Mouse (Mus musculus): Measurements from ENCODE around the gene Fam151b. TPM values are rescaled to one million over a fixed set of nuclear protein-coding genes. Genes with fewer than 3 reads are reported as not detected.

The Fam151b gene
- total and polyA plus RNA-seq, 3 experiments, result 1.0 to 2.2 (median 2.0) TPM

GRCm38 (mm10) chr13:92469381-92469780, 14.4 kb downstream of the Fam151b start:
- Histone ChIP-seq H3K4me1 (ENCODE audit: control insufficient read depth, insufficient read depth, low read length) (no peaks in the 10 kb centered on the region), H3K27me3 (ENCODE audit: control insufficient read depth, insufficient read depth, low read length) (no peaks in the 10 kb centered on the region), H3K79me2 (replicated peaks; ENCODE audit: control insufficient read depth, insufficient read depth, low read length) (no peaks in the 10 kb centered on the region), H3K9ac (ENCODE audit: low read depth, low read length) (no peak overlapping the region), H3K36me3 (ENCODE audit: control insufficient read depth, insufficient read depth, low read length) (no peaks in the 10 kb centered on the region), H3K4me3 (no peak overlapping the region), H3K27ac (no peak overlapping the region)
- TF ChIP-seq EP300 (IDR thresholded peaks at IDR 0.05; ENCODE audit: insufficient read depth, low read depth, low read length) (no peak), CTCF (IDR thresholded peaks at IDR 0.05) (no peak), POLR2A (IDR thresholded peaks at IDR 0.05; ENCODE audit: insufficient read depth, low read depth, low read length) (no peak)
- intact Hi-C loops (cut with DNase I), result no loop called here
- DNase-seq, result no peak
- WGBS, result 74% methylated on average over 2 of the region's 2 CpGs

- Histone ChIP-seq H3K79me2 (replicated peaks; ENCODE audit: control insufficient read depth, insufficient read depth, low read length) (no peaks in the 10 kb centered on the region), H3K4me3 (no peak overlapping the region), H3K9ac (ENCODE audit: low read depth, low read length) (no peak overlapping the region), H3K27ac (no peak overlapping the region), H3K27me3 (ENCODE audit: control insufficient read depth, insufficient read depth, low read length) (no peaks in the 10 kb centered on the region), H3K36me3 (ENCODE audit: control insufficient read depth, insufficient read depth, low read length) (no peaks in the 10 kb centered on the region), H3K4me1 (ENCODE audit: control insufficient read depth, insufficient read depth, low read length) (no peaks in the 10 kb centered on the region)
- TF ChIP-seq CTCF (IDR thresholded peaks at IDR 0.05) (no peak), POLR2A (IDR thresholded peaks at IDR 0.05; ENCODE audit: insufficient read depth, low read depth, low read length) (no peak), EP300 (IDR thresholded peaks at IDR 0.05; ENCODE audit: insufficient read depth, low read depth, low read length) (no peak)
- intact Hi-C loops (cut with DNase I), result no loop called here
- DNase-seq, result no peak
- 78% methylated on average over 9 of the region's 9 CpGs for WGBS
These were observed 15.9 kb downstream of the Fam151b start for GRCm38 (mm10) chr13:92467891-92468290.

- WGBS, result 85% methylated on average over 3 of the region's 3 CpGs
- Histone ChIP-seq H3K4me3 (no peak overlapping the region), H3K79me2 (replicated peaks; ENCODE audit: control insufficient read depth, insufficient read depth, low read length) (no peaks in the 10 kb centered on the region), H3K9ac (ENCODE audit: low read depth, low read length) (no peak overlapping the region), H3K27ac (no peak overlapping the region), H3K36me3 (ENCODE audit: control insufficient read depth, insufficient read depth, low read length) (no peaks in the 10 kb centered on the region), H3K4me1 (ENCODE audit: control insufficient read depth, insufficient read depth, low read length) (no peaks in the 10 kb centered on the region), H3K27me3 (ENCODE audit: control insufficient read depth, insufficient read depth, low read length) (no peaks in the 10 kb centered on the region)
- intact Hi-C loops (cut with DNase I), result no loop called here
- no peak for DNase-seq
- no peak for TF ChIP-seq EP300 (IDR thresholded peaks at IDR 0.05; ENCODE audit: insufficient read depth, low read depth, low read length)
- TF ChIP-seq POLR2A (IDR thresholded peaks at IDR 0.05; ENCODE audit: insufficient read depth, low read depth, low read length), result no peak
- no peak for TF ChIP-seq CTCF (IDR thresholded peaks at IDR 0.05)
These were observed 19.1 kb downstream of the Fam151b start for GRCm38 (mm10) chr13:92464698-92465097.

DNA sequence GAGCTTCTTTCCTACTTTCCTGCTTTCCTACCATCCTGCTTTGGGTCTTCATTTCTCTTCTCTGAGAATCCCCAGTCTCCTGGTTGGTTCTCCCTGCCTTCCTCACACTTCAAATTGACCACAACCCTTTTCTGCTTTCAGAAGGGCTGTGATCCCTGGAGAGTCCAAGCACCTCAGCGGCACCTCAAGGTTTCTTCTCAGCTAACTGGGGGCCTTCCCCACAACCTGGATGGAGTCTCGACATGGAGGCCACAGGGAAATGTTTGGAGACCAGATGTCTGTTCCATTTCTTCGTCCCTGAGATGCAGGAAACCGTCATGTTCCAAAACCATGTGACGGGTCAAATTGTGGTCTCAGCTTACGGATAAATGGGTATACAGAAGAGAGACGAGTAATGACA, 36.9 kb downstream of the Fam151b start:
- H3K27me3 ChIP-seq (ENCODE audit: control insufficient read depth, insufficient read depth, low read length), result no peaks in the 10 kb centered on the region
- TF ChIP-seq CTCF (IDR thresholded peaks at IDR 0.05) (no peak), EP300 (IDR thresholded peaks at IDR 0.05; ENCODE audit: insufficient read depth, low read depth, low read length) (no peak), POLR2A (IDR thresholded peaks at IDR 0.05; ENCODE audit: insufficient read depth, low read depth, low read length) (no peak)
- intact Hi-C loops (cut with DNase I), result no loop called here
- H3K9ac ChIP-seq (ENCODE audit: low read depth, low read length), result no peak overlapping the region
- DNase-seq, result no peak
- no peak overlapping the region for H3K4me3 ChIP-seq
- H3K36me3 ChIP-seq (ENCODE audit: control insufficient read depth, insufficient read depth, low read length), result no peaks in the 10 kb centered on the region
- WGBS, result 86% methylated on average over 7 of the region's 7 CpGs
- H3K27ac ChIP-seq, result no peak overlapping the region
- no peaks in the 10 kb centered on the region for H3K79me2 ChIP-seq (replicated peaks; ENCODE audit: control insufficient read depth, insufficient read depth, low read length)
- no peaks in the 10 kb centered on the region for H3K4me1 ChIP-seq (ENCODE audit: control insufficient read depth, insufficient read depth, low read length)

DNA sequence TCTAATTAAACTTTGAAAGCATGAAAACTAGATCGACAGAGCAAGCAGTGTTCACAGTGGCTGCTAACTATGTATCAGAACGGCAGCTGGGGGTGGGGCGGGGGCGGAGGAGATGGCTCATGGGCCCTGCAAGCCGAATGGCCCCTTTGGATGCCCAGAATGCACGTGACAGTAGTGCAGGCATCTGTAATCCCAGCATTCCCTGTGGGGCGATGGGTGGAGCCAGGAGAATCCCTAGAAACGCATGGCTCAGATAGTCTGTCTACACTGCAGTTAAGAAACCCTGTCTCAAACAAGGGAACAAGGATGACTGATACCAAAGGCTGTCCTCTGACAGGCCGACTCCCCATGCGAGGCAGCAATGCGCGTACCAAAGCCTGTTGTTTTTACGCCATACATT, 43.5 kb downstream of the Fam151b start:
- no peak overlapping the region for H3K4me3 ChIP-seq
- intact Hi-C loops (cut with DNase I), result no loop called here
- no peak for DNase-seq
- WGBS, result 78% methylated on average over 13 of the region's 13 CpGs
- H3K27me3 ChIP-seq (ENCODE audit: control insufficient read depth, insufficient read depth, low read length), result no peaks in the 10 kb centered on the region
- no peaks in the 10 kb centered on the region for H3K79me2 ChIP-seq (replicated peaks; ENCODE audit: control insufficient read depth, insufficient read depth, low read length)
- H3K36me3 ChIP-seq (ENCODE audit: control insufficient read depth, insufficient read depth, low read length), result no peaks in the 10 kb centered on the region
- H3K9ac ChIP-seq (ENCODE audit: low read depth, low read length), result no peak overlapping the region
- no peaks in the 10 kb centered on the region for H3K4me1 ChIP-seq (ENCODE audit: control insufficient read depth, insufficient read depth, low read length)
- H3K27ac ChIP-seq, result no peak overlapping the region
- TF ChIP-seq CTCF (IDR thresholded peaks at IDR 0.05) (no peak), EP300 (IDR thresholded peaks at IDR 0.05; ENCODE audit: insufficient read depth, low read depth, low read length) (no peak), POLR2A (IDR thresholded peaks at IDR 0.05; ENCODE audit: insufficient read depth, low read depth, low read length) (no peak)

DNA sequence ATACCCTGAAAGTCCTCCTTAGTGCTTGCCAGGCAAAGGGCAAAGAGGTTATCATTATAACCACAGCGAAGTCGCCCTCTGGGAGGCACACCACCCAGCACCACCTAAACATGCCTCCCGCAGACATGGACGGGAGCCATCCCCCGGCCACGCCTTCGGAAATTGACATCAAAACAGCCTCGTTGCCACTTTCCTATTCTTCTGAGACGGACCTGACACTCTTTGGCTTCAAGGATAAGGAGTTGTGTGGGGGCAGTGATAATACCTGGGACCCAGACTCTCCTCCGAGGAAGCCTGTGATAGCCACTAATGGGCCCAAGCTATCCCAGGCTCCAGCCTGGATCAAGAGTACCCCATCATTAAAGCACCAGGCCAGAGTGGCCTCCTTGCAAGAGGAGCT, 45.2 kb downstream of the Fam151b start:
- TF ChIP-seq EP300 (IDR thresholded peaks at IDR 0.05; ENCODE audit: insufficient read depth, low read depth, low read length) (no peak), POLR2A (IDR thresholded peaks at IDR 0.05; ENCODE audit: insufficient read depth, low read depth, low read length) (no peak), CTCF (IDR thresholded peaks at IDR 0.05) (no peak)
- Histone ChIP-seq H3K27ac (no peak overlapping the region), H3K4me3 (no peak overlapping the region), H3K4me1 (ENCODE audit: control insufficient read depth, insufficient read depth, low read length) (no peaks in the 10 kb centered on the region), H3K9ac (ENCODE audit: low read depth, low read length) (no peak overlapping the region), H3K27me3 (ENCODE audit: control insufficient read depth, insufficient read depth, low read length) (no peaks in the 10 kb centered on the region), H3K36me3 (ENCODE audit: control insufficient read depth, insufficient read depth, low read length) (no peaks in the 10 kb centered on the region), H3K79me2 (replicated peaks; ENCODE audit: control insufficient read depth, insufficient read depth, low read length) (no peaks in the 10 kb centered on the region)
- 77% methylated on average over 10 of the region's 10 CpGs for WGBS
- intact Hi-C loops (cut with DNase I), result no loop called here
- DNase-seq, result no peak
